Mouse (Mus musculus) spleen, adult 12 weeks (tissue): ENCODE data around the gene Rimbp3.
"Not testable (repeated sequence)": the region's sequence is repeated elsewhere in the genome, so short reads cannot be mapped to it uniquely, and the experiment has no call there.

Experiments used
- DNase-seq: peaks from one replicate; pipeline ENCODE4 v3.0.0; 2022; ENCODE audit warnings: low spot score

Rimbp3 gene

DNA sequence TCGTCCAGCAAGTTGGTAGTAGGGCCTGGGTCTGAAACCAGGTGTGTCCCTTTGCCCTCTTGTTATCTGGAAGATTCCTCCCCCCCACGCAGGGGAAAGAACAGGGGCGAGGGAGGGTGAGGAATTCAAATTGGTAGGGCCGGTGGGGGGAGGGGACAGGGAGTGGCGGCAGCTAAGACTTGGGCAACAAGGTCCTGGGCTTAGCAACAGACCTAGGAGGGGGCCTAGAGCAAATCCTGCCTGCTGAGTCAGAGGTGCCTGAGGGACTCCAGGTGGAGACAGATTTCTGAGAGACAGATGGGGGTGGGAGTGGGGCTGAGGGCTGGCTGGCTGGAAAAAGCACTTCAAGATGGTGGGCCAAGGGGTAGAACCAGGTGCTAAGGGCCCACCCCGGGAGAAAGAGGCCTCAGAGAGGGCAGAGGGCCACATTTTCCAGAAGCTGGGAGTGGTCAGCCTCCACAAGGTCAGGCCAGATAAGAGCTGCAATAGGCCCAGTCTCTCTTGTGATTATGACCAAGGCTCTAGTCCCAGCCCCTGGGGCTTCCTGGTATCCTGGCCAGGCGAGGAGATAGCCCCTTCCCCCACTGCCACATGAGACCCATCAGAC, 11.8 kb downstream of the Rimbp3 start:
- no peak for DNase-seq

DNA sequence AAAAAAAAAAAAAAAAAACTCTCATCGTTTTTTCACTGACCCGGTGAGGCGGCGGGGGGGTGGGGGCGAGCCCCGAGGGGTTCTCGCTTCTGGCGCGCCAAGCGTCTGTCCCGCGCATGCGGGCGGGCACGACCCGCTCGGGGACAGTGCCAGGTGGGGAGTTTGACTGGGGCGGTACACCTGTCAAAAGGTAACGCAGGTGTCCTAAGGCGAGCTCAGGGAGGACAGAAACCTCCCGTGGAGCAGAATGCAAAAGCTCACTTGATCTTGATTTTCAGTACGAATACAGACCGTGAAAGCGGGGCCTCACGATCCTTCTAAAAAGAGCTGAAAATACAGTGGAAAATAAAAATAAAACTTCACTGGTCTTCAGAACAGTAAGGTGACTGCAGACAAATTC, 13.8 kb downstream of the Rimbp3 start:
- peak; percentile 86 for DNase-seq

DNA sequence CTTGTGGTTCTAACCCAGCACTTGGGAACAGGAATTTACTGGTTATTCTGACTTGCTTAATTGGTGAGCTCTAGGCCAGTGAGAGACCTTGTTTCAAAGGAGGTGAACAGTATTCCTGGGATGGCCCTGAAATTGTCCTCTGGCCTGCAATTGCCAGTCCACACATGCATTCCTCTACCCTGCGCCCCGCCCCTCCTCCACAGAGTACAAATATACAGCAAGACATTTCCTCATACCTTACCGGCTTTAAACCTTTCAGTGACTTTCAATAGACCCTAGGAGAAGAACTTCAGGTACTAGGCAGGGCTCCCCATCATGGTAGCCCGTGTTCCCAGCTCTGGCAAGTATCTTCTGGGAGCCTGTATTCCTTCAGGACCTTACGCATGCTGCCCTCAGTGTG, 17.2 kb downstream of the Rimbp3 start:
- DNase-seq: no peak

DNA sequence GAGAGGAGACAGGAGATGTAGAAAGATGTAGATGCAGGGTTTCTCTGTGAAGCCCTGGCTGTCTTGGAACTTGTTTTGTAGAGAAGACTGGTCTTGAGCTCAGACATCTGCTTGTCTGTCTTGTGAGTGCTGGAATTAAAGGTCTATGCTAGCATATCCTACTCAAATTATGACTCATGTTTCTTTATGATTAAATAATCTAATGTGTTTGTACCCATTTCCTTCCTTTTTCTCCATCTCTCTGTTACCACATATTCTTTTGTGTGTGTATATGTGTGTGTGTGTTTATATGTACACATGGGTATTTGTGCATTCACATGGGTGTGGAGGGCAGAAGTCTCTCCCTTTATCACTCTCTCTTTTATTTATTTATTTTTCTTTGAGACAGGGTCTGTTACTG, 18.1 kb downstream of the Rimbp3 start:
- DNase-seq: no peak

DNA sequence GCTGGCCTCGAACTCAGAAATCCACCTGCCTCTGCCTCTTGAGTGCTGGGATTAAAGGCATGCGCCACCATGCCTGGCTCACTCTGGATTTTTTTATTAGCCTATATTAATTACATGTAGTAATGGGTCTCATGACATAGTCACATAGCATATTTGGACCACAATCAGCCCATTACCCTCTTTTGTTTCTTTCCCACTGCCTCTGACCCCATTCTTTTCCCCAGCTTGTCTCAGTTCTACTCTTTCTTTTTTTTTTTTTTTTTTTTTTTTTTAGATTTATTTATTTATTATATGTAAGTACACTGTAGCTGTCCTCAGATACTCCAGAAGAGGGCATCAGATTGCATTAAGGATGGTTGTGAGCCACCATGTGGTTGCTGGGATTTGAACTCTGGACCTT, 23.1 kb downstream of the Rimbp3 start:
- not testable (repeated sequence) for DNase-seq

DNA sequence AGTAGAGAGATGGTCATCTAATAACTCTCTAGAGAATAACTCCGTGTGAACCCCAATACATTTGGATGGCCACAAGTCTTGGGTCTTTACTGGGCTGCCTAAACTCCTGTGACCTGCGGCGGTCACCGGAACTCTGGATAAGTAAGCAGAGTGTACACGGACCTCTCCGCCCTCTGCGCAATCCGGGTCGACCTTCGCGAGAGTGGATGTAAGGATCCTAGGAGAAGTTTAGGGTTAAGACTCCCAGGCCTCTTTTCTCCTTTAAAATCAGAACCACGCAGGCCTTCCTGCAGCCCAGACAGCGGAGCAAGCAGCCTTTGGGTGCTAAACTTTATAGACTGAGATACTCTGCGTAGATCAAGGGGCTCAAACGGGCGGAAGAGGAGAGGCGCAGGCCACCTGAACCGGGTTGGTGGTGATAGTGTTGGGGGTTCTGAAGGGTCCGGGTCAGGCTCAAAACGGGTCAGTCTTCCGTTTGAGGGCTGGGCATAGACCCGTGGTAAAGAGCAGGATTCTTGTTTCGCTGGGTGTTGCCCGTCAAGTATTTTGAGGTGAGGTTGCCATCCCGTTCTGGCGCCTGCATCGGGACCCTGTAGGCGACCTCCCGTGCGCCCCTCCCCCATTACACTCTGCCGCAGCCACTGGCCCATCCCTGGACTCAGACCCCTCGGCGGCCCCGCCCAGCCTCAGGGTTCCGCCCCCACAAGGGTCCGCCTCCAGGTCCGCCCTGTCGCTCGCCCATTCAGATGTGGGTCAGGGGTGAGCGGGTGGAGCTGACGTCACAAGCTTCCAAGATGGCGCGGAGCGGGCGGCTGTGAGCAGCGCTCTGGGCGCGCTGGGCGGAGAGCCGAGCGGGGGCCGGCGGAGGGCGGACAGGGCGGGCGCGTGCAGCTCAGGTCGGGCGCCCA, 24.6 kb downstream of the Rimbp3 start, which contains the start of gene Hic2:
Gene Hic2, plus strand, starts transcription at position 779 of the 908 bp plus-strand sequence.
- DNase-seq: peak; percentile 72

DNA sequence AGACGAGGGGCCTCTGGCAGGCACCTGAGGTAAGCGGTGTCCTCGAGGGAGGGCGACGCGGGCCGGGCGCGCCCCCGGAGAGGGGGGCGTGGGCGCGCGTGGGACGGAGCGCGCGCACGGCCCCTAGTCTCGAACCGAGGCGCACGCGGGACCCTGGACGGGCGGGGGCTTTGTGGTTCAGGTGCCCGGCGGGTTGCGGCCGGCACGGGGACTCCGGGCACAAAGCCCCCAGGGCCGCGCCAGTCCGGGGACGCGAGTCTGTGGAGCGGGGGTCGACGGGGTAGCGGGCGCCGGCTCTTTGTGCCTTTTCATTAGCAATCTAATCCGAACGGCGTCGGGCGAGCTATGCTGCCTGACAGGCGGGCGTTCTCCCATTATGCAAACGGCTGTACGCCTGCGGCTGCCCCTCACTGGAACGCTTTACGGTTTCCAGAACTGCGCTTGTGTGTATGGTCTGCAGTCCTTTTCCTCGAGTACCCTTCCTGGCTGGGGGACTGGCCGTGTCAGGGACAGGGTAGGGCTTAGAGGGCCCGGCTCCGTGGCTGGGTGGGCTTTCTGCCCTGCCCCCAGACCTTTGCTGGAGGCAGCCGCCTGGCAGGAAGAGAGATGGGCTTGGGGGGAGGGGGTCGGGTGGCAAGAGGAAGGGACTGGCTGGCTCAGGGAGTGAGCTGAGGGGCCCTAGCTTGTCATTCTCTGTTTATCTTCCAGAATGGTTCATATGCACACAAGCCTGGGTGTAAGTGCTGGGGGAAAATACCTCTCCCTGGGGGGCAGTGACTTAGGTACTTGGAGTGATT, 25.5 kb downstream of the Rimbp3 start:
- DNase-seq: no peak

DNA sequence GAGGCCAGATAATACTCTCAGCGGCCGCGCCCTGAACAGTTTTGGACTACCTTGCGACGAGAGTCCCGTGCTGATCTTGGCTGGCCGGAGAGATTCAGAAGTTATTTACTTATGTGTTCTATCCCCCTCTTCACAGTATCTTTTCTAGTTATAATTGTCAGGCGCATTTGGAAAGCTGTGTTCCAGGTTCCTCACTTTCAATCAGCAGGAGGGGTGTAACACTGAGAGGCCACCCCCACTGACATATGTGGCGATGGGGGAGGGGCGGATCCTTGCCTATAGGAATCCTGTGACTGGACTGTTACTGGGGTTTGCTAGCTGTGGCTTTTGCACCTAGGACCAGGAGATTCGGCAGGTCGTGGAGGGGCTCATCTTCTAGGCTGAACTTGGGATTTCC, 26.1 kb downstream of the Rimbp3 start:
- DNase-seq: no peak

DNA sequence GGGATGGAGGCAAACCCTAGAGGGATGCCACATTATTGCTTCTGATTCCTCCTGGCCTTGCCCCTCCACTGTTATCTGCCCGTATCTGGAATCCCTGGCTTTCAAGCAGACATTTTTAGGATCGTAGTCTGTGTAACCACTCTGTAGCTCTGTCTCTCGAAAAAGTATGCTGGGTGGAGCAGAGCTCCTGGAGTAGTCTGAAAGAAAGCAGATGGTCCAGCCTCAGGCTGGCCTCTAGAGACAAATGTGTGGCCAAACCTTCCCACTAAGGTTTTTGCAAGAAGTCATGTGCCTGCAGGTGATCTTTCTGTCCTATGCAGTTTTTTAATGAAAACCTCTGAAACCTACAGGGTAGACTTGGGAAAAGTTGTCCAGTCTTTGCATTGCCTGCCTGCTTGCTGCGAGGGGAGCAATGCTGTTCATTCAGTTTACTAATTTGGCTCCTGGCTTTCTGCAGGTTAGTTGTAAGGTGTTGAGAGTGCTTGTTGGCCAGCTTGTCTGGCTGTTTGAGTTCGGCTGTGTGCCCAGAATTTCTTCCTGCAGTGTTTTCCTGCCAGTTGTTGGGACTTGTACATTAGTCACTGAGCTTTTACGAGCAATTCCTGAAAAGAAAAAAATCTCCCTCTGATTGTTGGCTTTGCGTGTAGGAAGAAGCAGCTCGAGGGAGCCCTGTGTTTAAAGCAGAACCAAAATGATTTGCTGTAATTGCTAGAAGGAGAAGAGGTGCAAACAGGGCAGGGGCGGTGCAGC, 26.7 kb downstream of the Rimbp3 start:
- no peak for DNase-seq

DNA sequence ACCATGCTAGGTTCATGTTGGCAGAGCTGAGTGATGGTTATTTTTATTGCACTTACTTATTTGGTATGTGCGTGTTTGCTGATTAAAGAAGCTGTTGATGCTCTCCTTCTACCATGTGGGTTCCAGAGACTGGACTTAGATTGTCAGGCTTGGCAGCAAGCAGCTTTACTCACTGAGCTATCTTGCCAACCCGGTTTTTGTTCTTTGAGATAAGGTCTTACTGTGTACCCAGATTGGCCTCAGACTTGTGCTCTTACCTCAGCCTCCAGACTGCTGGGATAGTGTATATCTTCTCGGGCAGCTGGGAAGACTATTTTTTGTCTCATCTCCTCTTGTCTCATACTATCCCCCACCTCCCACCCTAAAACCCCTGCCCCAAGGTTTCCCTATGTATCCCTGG, 29.2 kb downstream of the Rimbp3 start:
- no peak for DNase-seq

DNA sequence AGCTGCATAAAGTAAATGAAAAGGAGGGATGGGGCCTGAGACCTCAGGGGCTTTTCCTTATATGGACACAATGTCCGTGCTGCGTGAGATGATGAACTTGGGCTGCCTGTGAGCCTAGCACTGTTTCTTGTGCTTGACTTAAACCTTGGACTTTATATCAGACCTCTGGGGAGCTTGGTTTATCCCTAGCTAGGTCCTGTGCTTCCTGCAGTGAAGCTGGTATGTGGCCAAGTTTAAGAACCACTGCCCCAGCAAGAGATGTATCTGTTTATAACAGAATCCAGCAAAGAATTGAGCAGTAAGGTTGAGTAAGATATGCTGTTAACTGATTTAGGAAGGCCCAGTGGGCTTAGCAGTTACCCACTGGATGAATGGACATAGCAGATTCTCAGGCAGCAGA, 31.0 kb downstream of the Rimbp3 start:
- no peak for DNase-seq

DNA sequence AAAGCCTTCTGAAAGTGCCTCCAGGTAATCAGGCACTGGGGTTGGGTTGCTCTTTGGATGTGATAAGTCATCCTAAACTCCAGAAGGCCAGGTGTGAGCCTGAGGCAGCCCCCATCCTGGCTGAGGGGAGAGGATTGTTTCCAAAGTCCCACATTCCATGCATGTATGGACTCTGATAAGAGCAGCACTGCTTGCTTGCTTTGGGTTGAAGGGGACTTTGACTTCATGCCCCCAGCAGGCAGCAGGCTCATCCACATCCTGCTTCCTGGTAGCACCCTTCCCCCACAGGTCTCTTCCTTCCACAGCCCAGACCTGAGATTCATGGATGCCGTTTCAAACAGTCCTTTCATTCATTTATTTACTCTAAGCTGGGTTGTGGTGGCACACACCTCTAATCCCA, 35.3 kb downstream of the Rimbp3 start:
- DNase-seq: no peak

DNA sequence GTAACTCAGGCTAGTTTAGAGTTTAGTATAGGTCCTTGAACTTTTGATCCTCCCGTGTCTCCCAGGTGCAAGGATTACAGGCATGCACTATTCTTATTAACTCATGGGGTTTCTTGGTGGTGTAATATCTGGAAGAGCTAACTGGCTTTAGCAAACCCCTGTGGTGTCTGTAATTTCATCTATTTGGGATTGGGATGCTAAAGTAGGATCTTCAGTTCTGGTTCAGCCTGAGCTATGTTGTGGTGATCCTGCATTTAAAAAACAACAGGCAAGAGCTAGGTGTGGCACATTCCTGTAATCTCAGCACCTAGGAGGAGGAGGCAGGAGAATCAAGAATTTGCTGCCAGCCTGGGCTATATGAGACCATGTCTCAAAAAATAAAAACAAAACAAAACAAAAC, 36.6 kb downstream of the Rimbp3 start:
- no peak for DNase-seq

DNA sequence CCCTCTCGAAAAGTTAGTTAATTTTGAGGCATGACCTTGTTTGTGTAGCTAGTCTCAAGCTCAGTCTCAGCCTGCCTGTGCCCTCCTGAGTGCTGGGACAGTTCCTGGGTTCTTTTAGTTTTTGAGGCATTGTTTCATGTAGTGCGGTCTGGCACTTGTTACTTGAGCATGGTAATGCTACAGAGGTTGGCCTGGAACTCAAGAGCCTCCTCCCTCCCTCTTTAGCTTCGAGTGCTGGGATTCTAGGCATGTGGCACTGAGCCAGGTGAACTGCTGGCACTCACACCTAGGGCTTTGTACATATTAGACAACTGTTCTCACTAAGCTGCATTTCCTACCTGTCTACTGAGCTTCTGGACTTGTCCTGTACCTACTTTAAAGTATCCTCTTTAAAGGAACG, 39.3 kb downstream of the Rimbp3 start:
- no peak for DNase-seq

DNA sequence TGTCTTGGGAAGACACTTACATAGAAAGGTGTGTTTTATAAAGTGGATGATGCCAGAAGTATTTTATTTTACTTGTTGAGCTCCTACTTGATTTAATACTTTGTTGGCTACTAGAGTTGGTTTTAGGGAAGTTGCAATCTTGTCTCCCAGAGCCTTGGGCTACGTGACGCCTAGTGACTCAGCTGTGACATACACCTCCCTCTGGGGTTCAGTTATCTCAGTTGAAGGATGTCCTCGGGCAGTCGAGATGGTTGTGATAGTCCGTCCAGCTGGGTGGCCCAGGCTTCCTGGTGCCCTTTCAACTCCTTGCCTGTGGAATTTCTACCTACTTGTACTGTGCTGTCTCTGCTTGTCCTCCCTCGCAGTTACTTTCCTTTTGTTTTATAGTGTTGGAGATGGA, 40.7 kb downstream of the Rimbp3 start:
- DNase-seq: no peak

DNA sequence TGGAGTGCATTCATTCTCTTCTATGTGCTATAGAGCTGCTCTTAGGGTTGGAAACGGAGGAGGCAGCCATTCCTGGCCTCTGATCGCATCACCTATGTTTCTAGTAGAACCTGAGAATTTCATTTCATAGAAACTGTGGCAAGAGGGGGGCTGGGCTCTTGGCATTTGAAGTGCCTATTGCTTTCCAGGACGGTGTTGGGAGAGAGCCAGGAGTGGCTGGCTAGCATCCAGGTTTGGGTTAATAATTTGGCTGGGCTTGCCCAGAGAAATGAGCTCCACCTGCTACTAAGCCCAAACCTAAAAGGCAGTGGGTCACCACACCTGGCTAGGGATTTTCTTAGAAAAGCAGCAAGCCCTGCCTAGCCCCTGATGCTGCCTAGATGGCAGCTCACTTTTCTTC, 43.1 kb downstream of the Rimbp3 start:
- no peak for DNase-seq

DNA sequence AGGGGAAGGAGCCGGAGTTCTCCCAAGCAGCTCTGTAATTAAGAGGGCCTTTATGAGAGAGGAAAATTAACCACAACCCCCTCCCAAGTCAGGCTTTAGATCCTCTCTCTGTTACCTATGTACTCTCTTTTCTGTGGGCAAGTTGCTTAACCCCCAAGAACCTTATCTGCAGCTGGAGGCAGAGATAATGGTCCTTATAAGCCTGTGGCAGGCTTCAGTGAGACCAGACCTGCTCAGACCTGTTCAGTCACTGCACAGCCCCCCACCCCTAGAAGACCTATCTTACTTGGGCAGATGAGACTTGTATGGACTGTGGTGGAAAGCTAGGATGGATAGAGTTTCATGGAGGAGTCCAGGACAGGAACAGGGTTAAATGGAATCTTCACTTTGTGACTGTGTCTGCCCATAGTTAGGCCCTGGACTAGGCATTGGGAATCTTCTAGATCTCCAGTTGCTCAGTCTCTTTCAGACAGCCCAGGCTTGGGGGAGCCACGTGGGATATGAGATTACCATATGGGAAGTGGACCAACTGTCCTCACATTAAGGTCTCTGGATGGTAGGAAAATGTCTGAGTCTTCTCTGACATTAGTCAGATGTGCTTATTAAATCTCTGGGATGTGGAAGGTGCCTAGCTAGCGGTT, 43.8 kb downstream of the Rimbp3 start:
- DNase-seq: no peak

DNA sequence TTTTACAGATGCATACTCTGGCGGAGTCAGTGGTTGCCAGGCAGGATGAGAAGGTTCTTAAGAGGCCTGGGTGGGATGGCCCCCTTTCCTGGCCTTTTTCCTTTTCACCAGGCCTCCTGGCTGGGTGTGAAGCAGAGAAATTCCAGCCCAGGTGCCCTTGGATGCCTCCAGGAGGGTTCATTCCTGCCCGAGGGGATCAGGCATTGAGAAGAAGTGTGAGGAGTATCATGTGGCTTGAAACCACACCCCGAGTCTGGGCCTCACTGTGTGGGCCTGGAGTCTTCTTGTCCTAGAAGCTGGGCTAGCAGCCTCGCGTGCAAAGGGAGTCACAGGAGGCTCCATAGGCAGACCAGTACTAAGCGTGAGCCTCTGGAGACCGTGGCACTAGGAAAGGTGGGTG, 44.4 kb downstream of the Rimbp3 start:
- no peak for DNase-seq

DNA sequence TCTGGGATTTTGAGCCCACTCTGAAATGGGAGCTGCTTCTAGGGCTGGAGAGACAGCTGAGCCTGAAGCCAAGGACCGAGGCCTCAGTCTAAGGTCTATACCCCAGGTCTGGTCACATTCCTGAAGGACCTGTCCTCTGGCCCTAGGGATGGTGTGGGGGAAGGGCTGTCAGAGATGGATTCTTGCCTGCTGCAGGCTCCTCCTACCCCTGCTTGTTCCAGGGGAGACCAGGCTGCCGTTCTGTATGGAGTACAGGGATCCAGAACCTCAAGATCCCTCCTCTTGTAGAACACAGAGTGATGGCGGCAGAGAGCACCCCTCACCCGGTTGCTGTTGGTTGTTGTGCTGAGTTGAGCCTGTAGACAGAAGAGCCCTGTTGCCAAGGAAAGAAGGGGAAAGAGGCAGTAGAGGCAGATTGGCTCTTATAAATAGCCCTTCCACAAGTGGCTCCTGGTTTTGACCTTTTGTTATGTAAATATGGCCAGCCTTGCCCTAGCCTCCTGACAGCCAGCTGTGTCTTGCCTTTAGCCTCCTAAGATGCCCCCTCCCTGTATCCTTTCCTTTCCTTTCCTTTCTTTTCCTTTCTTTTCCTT, 45.7 kb downstream of the Rimbp3 start:
- DNase-seq: no peak

DNA sequence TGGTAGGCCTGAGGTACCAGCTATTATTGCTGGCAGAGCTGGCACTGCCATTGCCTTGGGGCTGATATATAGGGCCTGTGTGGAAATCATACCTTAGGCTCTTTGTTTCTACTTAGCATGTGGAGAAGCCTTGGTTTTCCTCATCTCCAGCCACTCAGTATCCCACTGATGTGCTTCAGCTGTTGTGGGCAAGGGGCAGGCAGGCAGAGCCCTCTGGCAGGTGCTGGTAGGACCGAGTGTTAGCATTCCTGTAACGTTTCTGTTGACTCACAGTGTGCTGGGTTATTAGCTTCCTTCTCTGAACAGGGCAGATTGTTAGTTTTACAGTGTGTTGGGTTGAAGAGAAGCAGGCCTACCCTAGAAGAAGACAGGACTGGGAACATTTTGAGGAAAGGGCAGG, 46.9 kb downstream of the Rimbp3 start:
- DNase-seq: no peak

DNA sequence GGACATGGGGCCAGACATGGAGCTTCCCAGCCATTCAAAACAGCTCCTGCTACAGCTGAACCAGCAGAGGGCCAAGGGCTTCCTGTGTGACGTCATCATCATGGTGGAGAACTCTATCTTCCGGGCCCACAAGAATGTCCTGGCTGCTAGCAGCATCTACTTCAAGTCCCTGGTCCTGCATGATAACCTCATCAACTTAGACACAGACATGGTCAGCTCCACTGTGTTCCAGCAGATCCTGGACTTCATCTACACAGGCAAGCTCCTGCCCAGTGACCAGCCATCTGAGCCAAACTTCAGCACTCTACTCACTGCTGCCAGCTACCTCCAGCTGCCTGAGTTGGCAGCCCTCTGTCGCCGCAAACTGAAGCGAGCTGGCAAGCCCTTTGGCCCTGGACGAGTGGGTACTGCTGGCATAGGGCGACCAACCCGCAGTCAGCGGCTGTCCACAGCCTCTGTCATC, 49.0 kb downstream of the Rimbp3 start:
- no peak for DNase-seq
